Mouse (Mus musculus): ENCODE measurements around the gene Prkar2b.

Gene Prkar2b

GRCm38 (mm10) chr12:32060247-32061089, 628 bp downstream of the Prkar2b start:
- DNase-seq (ENCODE audit: low spot score in 2 of 2), result no peak

DNA sequence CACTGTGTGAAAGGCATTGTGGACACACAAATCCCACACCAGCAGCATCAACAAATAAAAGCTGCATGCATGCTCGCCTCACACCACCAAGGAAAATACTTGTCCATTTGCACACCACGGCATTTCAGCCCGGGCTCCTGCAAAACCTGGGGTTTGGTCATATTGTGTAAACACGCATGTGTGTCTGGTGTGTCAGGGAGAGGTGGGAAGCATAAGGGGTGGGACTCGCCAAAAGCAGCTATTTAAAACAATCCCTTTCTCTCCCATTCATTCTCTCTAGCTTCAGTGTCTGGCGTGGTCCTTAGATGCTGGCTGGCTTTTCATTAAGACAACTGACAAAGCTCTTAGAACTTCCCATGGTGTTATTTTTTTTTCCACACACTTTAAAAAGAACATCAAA, 1.4 kb downstream of the Prkar2b start:
- DNase-seq (ENCODE audit: low spot score in 2 of 2), result no peak

DNA sequence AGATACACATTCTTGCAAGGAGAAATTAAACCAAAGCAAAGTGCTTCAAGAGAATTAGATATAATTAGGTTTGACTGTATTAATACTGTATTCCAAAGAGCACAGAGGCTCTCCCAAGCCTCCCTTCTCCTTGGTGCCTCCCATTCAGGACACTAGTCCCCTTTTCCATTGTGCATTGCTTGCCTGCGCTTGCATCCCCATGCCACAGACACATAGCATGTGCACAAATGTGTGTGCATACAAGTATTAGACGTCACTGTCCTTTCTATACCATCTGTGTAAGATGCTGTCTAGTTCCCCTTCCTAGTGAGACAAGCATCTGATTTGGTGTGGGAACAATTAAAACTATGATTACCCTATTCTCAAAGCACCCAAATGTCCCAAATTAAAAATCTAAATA, 2.0 kb downstream of the Prkar2b start:
- no peak for DNase-seq (ENCODE audit: low spot score in 2 of 2)

DNA sequence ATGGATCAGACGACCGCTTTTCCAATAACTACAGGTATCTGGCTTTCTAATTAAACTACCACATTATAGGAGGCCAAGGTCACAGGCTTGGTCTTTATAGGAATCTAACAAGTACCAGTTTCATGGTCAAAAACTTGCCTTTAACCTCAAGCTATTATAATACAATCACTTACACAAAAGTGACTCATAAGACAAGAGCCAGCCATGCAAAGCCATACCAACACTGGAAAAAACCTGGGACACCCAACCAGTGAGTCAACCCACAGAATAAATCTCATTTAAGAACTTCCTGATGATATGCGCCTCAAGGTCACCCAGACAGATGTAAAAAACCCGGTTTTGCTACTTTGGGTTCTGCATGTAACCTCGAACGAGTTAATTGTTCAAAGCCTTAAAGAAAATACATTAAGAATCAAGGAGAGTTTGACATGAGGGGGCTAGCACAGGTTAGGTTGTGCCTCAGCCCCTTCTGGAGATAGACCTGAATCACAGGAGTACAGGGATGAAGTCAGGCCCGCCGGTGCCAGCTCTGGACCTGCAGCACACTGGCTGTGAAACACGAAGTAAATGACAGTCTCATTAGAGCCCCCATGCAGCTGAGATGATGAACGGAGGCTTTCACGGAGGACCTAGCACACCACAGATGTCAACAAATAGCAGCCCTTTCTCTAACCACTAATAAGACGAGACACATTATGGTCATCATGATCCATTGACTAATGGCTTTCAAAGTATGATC, 3.5 kb downstream of the Prkar2b start:
- DNase-seq (ENCODE audit: low spot score in 2 of 2), result no peak

- no peak for DNase-seq (ENCODE audit: low spot score in 2 of 2)
Observed at GRCm38 (mm10) chr12:32055797-32056196, 5.3 kb downstream of the Prkar2b start.

- DNase-seq (ENCODE audit: low spot score in 2 of 2), result no peak
Observed at GRCm38 (mm10) chr12:32054476-32055166, 6.5 kb downstream of the Prkar2b start.

DNA sequence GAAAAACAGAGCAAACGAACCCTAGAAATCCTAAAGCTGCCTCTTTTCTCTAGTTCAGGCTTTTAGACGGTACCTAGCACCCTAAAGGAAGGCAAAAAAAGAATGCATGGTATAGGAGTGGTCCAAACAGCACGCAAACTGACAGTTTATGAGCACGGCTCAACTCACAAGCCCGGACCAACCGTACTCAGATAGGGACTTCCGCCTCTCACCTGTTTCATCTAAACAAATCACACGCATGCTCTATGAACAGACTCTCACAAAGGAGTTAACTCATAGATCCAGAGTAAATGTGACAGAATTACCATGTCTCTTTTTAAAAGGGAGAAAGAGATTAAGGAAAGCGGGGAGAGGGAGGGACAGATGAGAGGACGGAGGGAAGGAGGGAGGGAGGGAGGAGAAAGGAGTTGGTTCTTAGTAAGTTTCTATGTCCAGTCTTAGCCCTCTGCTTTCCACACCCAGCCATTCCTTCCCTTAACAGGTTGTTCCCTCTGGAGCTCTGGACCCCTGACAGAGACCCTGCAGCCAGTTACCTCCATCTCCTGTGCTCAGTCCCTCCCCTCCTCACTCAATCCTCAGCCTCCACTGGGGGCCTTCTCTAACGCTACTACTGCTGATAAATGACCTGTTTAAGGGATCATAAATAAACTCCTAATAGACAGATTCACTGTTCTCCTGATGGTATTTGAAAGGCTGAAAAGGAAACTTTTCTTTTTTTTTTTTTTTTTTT, 7.3 kb downstream of the Prkar2b start:
- no peak for DNase-seq (ENCODE audit: low spot score in 2 of 2)

DNA sequence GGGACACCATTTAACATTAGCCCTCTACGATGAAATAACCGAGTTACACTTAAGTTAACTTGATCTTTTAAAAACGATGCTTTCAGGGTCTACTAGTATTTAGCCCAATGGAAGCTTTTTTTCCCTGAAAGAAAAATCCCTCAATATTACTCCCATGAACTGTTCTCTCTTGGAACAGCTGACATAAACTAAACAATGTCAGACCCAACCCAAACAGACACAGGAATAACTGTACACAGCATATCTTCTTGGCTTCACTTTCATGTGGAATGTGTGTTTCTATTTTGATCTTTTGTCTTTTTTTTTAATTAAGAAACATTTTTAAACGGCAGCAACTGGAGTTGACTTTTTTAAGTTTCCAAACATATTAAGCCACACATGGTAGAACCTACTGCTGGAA, 8.2 kb downstream of the Prkar2b start:
- DNase-seq (ENCODE audit: low spot score in 2 of 2), result no peak

- no peak for DNase-seq (ENCODE audit: low spot score in 2 of 2)
Observed at GRCm38 (mm10) chr12:32050165-32050564, 10.9 kb downstream of the Prkar2b start.

DNA sequence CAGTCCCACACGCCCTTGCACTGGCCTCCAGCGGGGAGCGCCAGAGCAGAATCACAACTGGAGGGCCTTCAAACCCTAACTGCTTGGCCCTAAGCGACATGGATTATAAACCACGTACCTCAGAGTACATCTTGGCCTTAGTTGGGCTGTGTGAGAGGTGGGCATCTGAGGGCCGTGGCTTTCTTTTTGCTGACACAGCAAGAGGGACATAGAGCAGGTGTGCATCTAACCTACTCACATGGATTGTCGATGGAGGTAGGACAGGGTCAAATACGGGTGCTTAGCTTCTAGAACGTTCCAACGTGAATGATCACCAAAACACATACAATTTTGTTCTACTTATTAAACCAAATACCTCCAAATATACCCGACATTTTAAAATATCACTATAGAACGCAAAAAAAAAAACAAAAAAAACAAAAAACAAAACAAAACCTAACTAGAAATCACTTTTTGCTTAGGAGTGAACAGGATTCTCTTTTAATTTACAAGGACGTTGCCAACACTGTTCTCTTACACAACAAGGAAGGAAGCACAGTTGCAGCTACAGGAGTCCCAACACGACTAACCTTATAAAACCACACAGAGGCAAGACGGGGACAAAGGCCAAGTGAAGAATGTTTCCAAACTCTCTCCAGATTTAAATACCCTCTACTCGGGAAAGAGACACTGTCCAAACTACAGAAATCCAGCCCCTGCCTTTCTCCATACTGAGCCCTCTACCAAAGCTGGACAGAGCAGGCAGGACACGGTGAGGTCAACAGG, 15.3 kb downstream of the Prkar2b start:
- DNase-seq (ENCODE audit: low spot score in 2 of 2), result no peak

DNA sequence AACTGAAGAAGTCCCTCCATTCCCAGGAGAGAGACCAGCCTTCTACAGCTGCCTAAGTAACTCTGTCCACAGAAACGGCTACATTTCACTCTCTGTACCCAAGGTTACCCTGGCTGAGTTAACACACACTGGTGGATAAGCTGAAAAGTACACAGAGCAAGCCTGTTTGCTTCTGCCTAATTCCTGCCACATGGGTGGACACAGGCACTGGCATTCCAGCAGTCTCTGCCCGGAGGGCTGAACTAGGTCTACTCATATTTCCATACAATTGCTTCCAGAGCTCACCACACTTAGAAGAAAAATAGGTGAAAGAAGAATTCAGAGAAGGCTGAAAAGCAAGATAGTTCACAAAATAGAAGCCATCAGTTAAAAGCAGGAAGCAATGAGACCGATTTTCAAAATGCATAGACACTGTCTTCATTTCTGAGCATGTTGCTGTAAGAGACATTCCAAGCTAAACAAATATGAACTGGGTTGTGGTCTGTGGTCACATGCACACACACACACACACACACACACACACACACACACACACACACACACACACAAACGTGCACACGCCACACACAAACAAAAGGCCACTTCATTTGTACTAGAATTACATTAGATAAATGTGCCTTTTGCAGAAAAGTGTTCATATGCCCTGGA, 16.5 kb downstream of the Prkar2b start:
- no peak for DNase-seq (ENCODE audit: low spot score in 2 of 2)

GRCm38 (mm10) chr12:32033536-32033935, 27.6 kb downstream of the Prkar2b start:
- no peak for DNase-seq (ENCODE audit: low spot score in 2 of 2)

DNA sequence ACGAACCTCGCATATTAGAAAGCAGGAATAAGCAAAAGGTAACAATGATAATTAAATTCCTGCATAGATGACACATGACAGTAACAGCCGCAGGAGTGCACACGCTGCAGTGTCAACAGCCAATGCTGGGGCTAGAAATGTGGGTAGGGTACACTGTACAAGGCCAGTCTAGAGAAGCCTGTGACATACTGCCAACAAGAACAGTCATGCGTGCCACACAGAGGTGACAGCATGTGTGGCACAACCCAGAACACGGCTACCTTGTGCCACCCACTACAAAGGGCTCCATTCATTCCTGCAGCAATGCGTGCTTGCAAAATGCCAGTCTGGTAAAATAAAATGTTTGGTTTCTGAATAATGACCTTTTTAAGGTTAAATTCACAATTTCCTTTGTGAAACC, 28.2 kb downstream of the Prkar2b start:
- DNase-seq (ENCODE audit: low spot score in 2 of 2), result no peak

DNA sequence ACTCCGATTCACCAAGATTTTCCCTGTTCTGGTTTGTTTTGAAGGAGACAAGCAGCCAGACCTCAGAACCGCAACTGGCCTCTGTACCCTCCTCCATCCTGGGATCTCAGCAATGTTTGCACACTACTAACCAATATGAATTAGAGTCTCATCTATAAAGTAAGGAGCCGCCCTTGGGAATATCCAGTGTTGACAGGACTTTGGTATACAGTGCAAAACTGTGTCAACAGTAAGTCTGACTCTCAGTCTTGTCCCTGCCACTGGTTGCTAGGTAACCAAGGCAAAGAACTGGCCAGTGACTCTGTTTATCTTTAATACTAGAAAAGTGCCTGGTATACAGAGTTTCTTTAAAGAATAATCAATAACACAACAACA, 42.7 kb downstream of the Prkar2b start:
- DNase-seq (ENCODE audit: low spot score in 2 of 2), result no peak

GRCm38 (mm10) chr12:32017636-32018375, 43.3 kb downstream of the Prkar2b start:
- DNase-seq (ENCODE audit: low spot score in 2 of 2), result no peak

GRCm38 (mm10) chr12:32016472-32016871, 44.6 kb downstream of the Prkar2b start:
- no peak for DNase-seq (ENCODE audit: low spot score in 2 of 2)

- DNase-seq (ENCODE audit: low spot score in 2 of 2), result no peak
Observed at GRCm38 (mm10) chr12:32015268-32015769, 45.8 kb downstream of the Prkar2b start.

- no peak for DNase-seq (ENCODE audit: low spot score in 2 of 2)
Observed at GRCm38 (mm10) chr12:32014811-32015210, 46.3 kb downstream of the Prkar2b start.

- no peak for DNase-seq (ENCODE audit: low spot score in 2 of 2)
Observed at GRCm38 (mm10) chr12:32012169-32012568, 48.9 kb downstream of the Prkar2b start.

DNA sequence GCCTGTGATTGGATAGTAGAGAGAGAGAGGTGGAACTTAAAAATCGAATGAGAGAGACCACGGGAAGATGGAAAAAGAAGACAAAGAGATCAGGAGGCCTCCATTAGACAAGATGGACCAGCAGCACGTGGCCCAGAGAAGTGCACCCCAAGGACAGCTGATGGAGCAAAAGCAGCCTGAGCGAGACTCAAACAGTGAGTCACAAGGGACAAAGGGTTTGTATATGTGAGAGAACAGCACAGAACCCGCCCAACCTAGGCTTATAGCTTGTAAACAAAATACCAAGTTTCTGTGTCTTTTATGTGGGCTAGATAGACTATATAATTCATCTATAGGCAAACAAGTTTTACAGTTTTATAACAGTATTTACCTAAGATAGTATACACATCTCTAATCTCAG, 50.0 kb downstream of the Prkar2b start:
- no peak for DNase-seq (ENCODE audit: low spot score in 2 of 2)
